Mouse (Mus musculus): ENCODE measurements around the gene Pnck.

GRCm38 (mm10) chrX:73684978-73685377 lies 25.1 kb upstream of the Pnck start:
- no peak for TF ChIP-seq ELF1 (IDR thresholded peaks at IDR 0.05; ENCODE audit: low read depth, low read length)
- no peak for TF ChIP-seq RAD21 (IDR thresholded peaks at IDR 0.05; ENCODE audit: low read depth, low read length)
- no peak for TF ChIP-seq TBP (IDR thresholded peaks at IDR 0.05; ENCODE audit: low read depth, low read length)

All from MEL (cell line).